Mouse (Mus musculus) intestine, embryonic 16.5 days (tissue): ENCODE measurements around the gene Net1. TPM values are rescaled to one million over a fixed set of nuclear protein-coding genes. Genes with fewer than 3 reads are reported as not detected.

ENCODE experiments used
- ATAC-seq: fragments of 200-750 bp; cut with Nextera tagmentation; 2 replicates; pipeline ENCODE4 v1.8.0; 2017; ENCODE audit warnings: moderate TSS enrichment, moderate library complexity
- H3K27ac ChIP-seq: fragments of 300-500 bp; sonication (generic); 2 replicates; pipeline ENCODE4 v1.5.1; 2014; ENCODE audit warnings: mild to moderate bottlenecking, low read length
- H3K27me3 ChIP-seq: fragments of 300-500 bp; sonication (generic); replicated peaks from 2 replicates; pipeline ENCODE4 v1.6.1; 2014; ENCODE audit warnings: low read length, control low read depth, mixed read lengths; ENCODE audit not compliant: control insufficient read depth, insufficient read depth
- H3K36me3 ChIP-seq: fragments of 300-500 bp; sonication (generic); 2 replicates; pipeline ENCODE4 v1.6.1; 2014; ENCODE audit warnings: low read length, control low read depth; ENCODE audit not compliant: control insufficient read depth, insufficient read depth
- H3K4me1 ChIP-seq: fragments of 300-500 bp; sonication (generic); 2 replicates; pipeline ENCODE4 v1.6.1; 2014; ENCODE audit warnings: low read length, control low read depth, mixed read lengths; ENCODE audit not compliant: control insufficient read depth, insufficient read depth
- H3K4me2 ChIP-seq: fragments of 300-500 bp; sonication (generic); 2 replicates; pipeline ENCODE4 v1.6.1; 2014; ENCODE audit warnings: low read depth, low read length, control low read depth
- H3K4me3 ChIP-seq: fragments of 300-500 bp; sonication (generic); 2 replicates; pipeline ENCODE4 v1.5.1; 2014; ENCODE audit warnings: mild to moderate bottlenecking, low read length
- H3K9ac ChIP-seq: fragments of 300-500 bp; sonication (generic); 2 replicates; pipeline ENCODE4 v1.6.1; 2014; ENCODE audit warnings: low read depth, low read length
- H3K9me3 ChIP-seq: fragments of 300-500 bp; sonication (generic); 2 replicates; pipeline ENCODE4 v1.6.1; 2016; ENCODE audit warnings: low read length, control low read depth; ENCODE audit not compliant: control insufficient read depth
- WGBS: fragments of 180-500 bp; shearing (Covaris S2); extraction: QIAGEN DNeasy Blood & Tissue Kit; methylation state at CpG from one replicate; pipeline ENCODE4 v1.1.7; 2014; 5-methylcytosine and 5-hydroxymethylcytosine counted together
- polyA plus RNA-seq: library from polyadenylated mRNA; unstranded; fragments of >200 nt; fragmentation: Nextera tagmentation; extraction: Ambion mirVana; gene quantifications from 2 replicates; pipeline ENCODE4 v1.2.1, GENCODE M21; 2015

The Net1 gene
- polyA plus RNA-seq, 1 experiment from 2014 or later = 146 TPM

GRCm38 (mm10) chr13:3876448-3876847 is 41.6 kb downstream of the Net1 start:
- Histone ChIP-seq H3K4me1 (peaks cover 11% of the 10 kb centered on the region), H3K9me3 (no peaks in the 10 kb centered on the region), H3K9ac (no peak overlapping the region), H3K27ac (no peak overlapping the region; the same call in 1 of the 2 replicates), H3K4me3 (no peak overlapping the region), H3K36me3 (no peaks in the 10 kb centered on the region), H3K4me2 (no peak overlapping the region), H3K27me3 (no peaks in the 10 kb centered on the region)
- no peak for ATAC-seq
- WGBS = 48% methylated on average over 6 of the region's 6 CpGs

- H3K9ac ChIP-seq = no peak overlapping the region
- H3K4me1 ChIP-seq = peaks cover 11% of the 10 kb centered on the region
- no peaks in the 10 kb centered on the region for H3K36me3 ChIP-seq
- H3K4me2 ChIP-seq = no peak overlapping the region
- no peaks in the 10 kb centered on the region for H3K9me3 ChIP-seq
- no peak overlapping the region for H3K4me3 ChIP-seq
- ATAC-seq = no peak
- no peaks in the 10 kb centered on the region for H3K27me3 ChIP-seq
- 93% methylated on average over 4 of the region's 4 CpGs for WGBS
- H3K27ac ChIP-seq = no peak overlapping the region
Measured at GRCm38 (mm10) chr13:3872832-3873231, 45.2 kb downstream of the Net1 start.

- ATAC-seq = no peak
Measured at GRCm38 (mm10) chr13:3869901-3870300, 48.1 kb downstream of the Net1 start.

GRCm38 (mm10) chr13:3867158-3867557 is 50.9 kb downstream of the Net1 start:
- 72% methylated on average over 6 of the region's 6 CpGs for WGBS
- Histone ChIP-seq H3K4me3 (no peak overlapping the region), H3K36me3 (no peaks in the 10 kb centered on the region), H3K4me1 (peaks cover 8% of the 10 kb centered on the region), H3K27ac (no peak overlapping the region), H3K27me3 (no peaks in the 10 kb centered on the region), H3K9me3 (no peaks in the 10 kb centered on the region), H3K4me2 (no peak overlapping the region), H3K9ac (no peak overlapping the region)
- ATAC-seq = peak; percentile 69

More at GRCm38 (mm10) chr13:3869901-3870300, 48.1 kb downstream of the Net1 start:
- H3K9ac ChIP-seq = no peak overlapping the region
- peaks cover 6% of the 10 kb centered on the region; the same call in 1 of the 2 replicates for H3K4me1 ChIP-seq
- H3K4me3 ChIP-seq = no peak overlapping the region
- no peaks in the 10 kb centered on the region for H3K36me3 ChIP-seq
- H3K4me2 ChIP-seq = no peak overlapping the region
- H3K27ac ChIP-seq = no peak overlapping the region
- no peaks in the 10 kb centered on the region for H3K9me3 ChIP-seq
- H3K27me3 ChIP-seq = no peaks in the 10 kb centered on the region

- 81% methylated on average over 8 of the region's 8 CpGs for WGBS
- Histone ChIP-seq H3K9me3 (no peaks in the 10 kb centered on the region), H3K4me3 (no peak overlapping the region), H3K4me1 (peaks cover 8% of the 10 kb centered on the region), H3K27me3 (no peaks in the 10 kb centered on the region), H3K4me2 (no peak overlapping the region), H3K27ac (no peak overlapping the region), H3K36me3 (no peaks in the 10 kb centered on the region), H3K9ac (no peak overlapping the region)
- ATAC-seq = 0 out of 2 replicates have a peak, but pooled peaks have one; percentile 19
Measured at GRCm38 (mm10) chr13:3866355-3867052, 51.5 kb downstream of the Net1 start.

GRCm38 (mm10) chr13:3865648-3866354 is 52.2 kb downstream of the Net1 start:
- Histone ChIP-seq H3K4me1 (peaks cover 8% of the 10 kb centered on the region), H3K4me2 (no peak overlapping the region), H3K27me3 (no peaks in the 10 kb centered on the region), H3K9ac (no peak overlapping the region), H3K36me3 (no peaks in the 10 kb centered on the region), H3K27ac (0 out of 2 replicates have a peak overlapping the region, but pooled peaks have one; percentile 36), H3K4me3 (no peak overlapping the region), H3K9me3 (no peaks in the 10 kb centered on the region)
- 62% methylated on average over 14 of the region's 14 CpGs for WGBS
- ATAC-seq = peak; percentile 74

GRCm38 (mm10) chr13:3862922-3863580 is 55.0 kb downstream of the Net1 start:
- no peak overlapping the region for H3K27ac ChIP-seq
- no peak for ATAC-seq
- no peak overlapping the region for H3K4me3 ChIP-seq
- 81% methylated on average over 10 of the region's 10 CpGs for whole genome bisulfite sequencing
- H3K36me3 ChIP-seq = no peaks in the 10 kb centered on the region
- H3K9me3 ChIP-seq = no peaks in the 10 kb centered on the region
- peaks cover 8% of the 10 kb centered on the region for H3K4me1 ChIP-seq
- no peak overlapping the region for H3K9ac ChIP-seq
- H3K27me3 ChIP-seq = no peaks in the 10 kb centered on the region
- no peak overlapping the region for H3K4me2 ChIP-seq

GRCm38 (mm10) chr13:3862325-3862724 is 55.7 kb downstream of the Net1 start:
- WGBS = 65% methylated on average over 3 of the region's 3 CpGs
- no peak overlapping the region for H3K9ac ChIP-seq
- no peaks in the 10 kb centered on the region for H3K9me3 ChIP-seq
- H3K27me3 ChIP-seq = no peaks in the 10 kb centered on the region
- H3K4me1 ChIP-seq = peaks cover 8% of the 10 kb centered on the region
- no peak overlapping the region for H3K4me3 ChIP-seq
- H3K27ac ChIP-seq = no peak overlapping the region
- no peak overlapping the region for H3K4me2 ChIP-seq
- H3K36me3 ChIP-seq = no peaks in the 10 kb centered on the region
- peak; percentile 62 for ATAC-seq

GRCm38 (mm10) chr13:3861251-3861650 is 56.8 kb downstream of the Net1 start:
- 80% methylated on average over 8 of the region's 8 CpGs for WGBS

More at GRCm38 (mm10) chr13:3861251-3861650, 56.8 kb downstream of the Net1 start:
- Histone ChIP-seq H3K9ac (no peak overlapping the region), H3K9me3 (no peaks in the 10 kb centered on the region), H3K4me3 (no peak overlapping the region), H3K27ac (no peak overlapping the region), H3K4me1 (peaks cover 8% of the 10 kb centered on the region), H3K4me2 (no peak overlapping the region), H3K27me3 (no peaks in the 10 kb centered on the region), H3K36me3 (no peaks in the 10 kb centered on the region)
- ATAC-seq = no peak
